Mouse (Mus musculus) CH12.LX (cell line): Measurements from ENCODE around the gene 1810043G02Rik. TPM values are rescaled to one million over a fixed set of nuclear protein-coding genes. Genes with fewer than 3 reads are reported as not detected.

ENCODE experiments used
- DNase-seq: peaks from one replicate; pipeline ENCODE4 v3.0.0-alpha.2; 2013; ENCODE audit errors: extremely low read depth
- H3K27ac ChIP-seq: 2 replicates; pipeline ENCODE4 v1.5.1; 2012; ENCODE audit warnings: low read depth, mild to moderate bottlenecking, control low read depth, moderate library complexity; ENCODE audit not compliant: insufficient read depth
- H3K27me3 ChIP-seq: replicated peaks from 2 replicates; pipeline ENCODE3; 2012; ENCODE audit warnings: inconsistent platforms
- H3K36me3 ChIP-seq, 2 experiments: replicated peaks in 1 of 2; 2 replicates each; pipeline versions ENCODE3 to v1.6.1; 2012; ENCODE audit warnings: inconsistent platforms in 1 of 2, low read length in 1 of 2, mild to moderate bottlenecking in 1 of 2, mixed read lengths in 1 of 2, moderate library complexity in 1 of 2; ENCODE audit not compliant: control insufficient read depth in 1 of 2, insufficient read depth in 1 of 2
- H3K4me1 ChIP-seq, 2 experiments: 2 replicates each; pipeline ENCODE4 v1.6.1; 2012; ENCODE audit warnings: inconsistent platforms in 1 of 2, moderate library complexity in 1 of 2; ENCODE audit not compliant: insufficient read depth in 2 of 2, control insufficient read depth in 1 of 2
- H3K4me2 ChIP-seq: 2 replicates; pipeline ENCODE4 v1.6.1; 2012; ENCODE audit warnings: low read depth, mild to moderate bottlenecking, control low read depth; ENCODE audit not compliant: poor library complexity, insufficient read depth, severe bottlenecking
- H3K4me3 ChIP-seq, 3 experiments: fragments of 150-350 bp in 1 of 3; sonication (generic) in 1 of 3; replicated peaks in 1 of 3; 2 replicates each; pipeline versions ENCODE3 to v1.5.1; 2011 to 2012; ENCODE audit warnings: low read depth in 2 of 3, low read length in 2 of 3, mild to moderate bottlenecking in 2 of 3, moderate library complexity in 2 of 3, control low read depth in 1 of 3, improper control_type of control experiment in 1 of 3, inconsistent platforms in 1 of 3, mixed read lengths in 1 of 3; ENCODE audit not compliant: poor library complexity in 1 of 3
- H3K79me2 ChIP-seq: replicated peaks from 2 replicates; pipeline ENCODE4 v1.6.1; 2012; ENCODE audit warnings: mild to moderate bottlenecking, moderate library complexity; ENCODE audit not compliant: control insufficient read depth, poor library complexity, insufficient read depth, severe bottlenecking; ENCODE audit errors: extremely low read depth
- H3K9ac ChIP-seq: 2 replicates; pipeline ENCODE4 v1.6.1; 2012; ENCODE audit warnings: low read depth, mild to moderate bottlenecking, control low read depth, moderate library complexity; ENCODE audit not compliant: insufficient read depth
- H3K9me3 ChIP-seq: replicated peaks from 2 replicates; pipeline ENCODE3; 2012; ENCODE audit warnings: low read length, inconsistent platforms, mixed read lengths
- BHLHE40 ChIP-seq: IDR thresholded peaks from 2 replicates; pipeline ENCODE4 v1.6.1; 2011; ENCODE audit warnings: mild to moderate bottlenecking, low read depth, low read length, improper control_type of control experiment
- CTCF ChIP-seq, 2 experiments: IDR thresholded peaks in 1 of 2; conservative IDR thresholded peaks in 1 of 2; 2 replicates each; pipeline ENCODE4 v1.5.1; 2011 to 2012; ENCODE audit warnings: low read depth in 2 of 2, low read length in 2 of 2, improper control_type of control experiment in 1 of 2, inconsistent platforms in 1 of 2, mild to moderate bottlenecking in 1 of 2, moderate library complexity in 1 of 2
- ETS1 ChIP-seq: conservative IDR thresholded peaks from 2 replicates; pipeline ENCODE4 v1.6.1; 2012; ENCODE audit warnings: low read depth, mild to moderate bottlenecking, inconsistent platforms, low read length, improper control_type of control experiment, moderate library complexity
- GABPA ChIP-seq: IDR thresholded peaks from 2 replicates; pipeline ENCODE4 v1.6.1; 2012; ENCODE audit warnings: low read depth, low read length, improper control_type of control experiment, inconsistent platforms; ENCODE audit not compliant: insufficient replicate concordance
- HCFC1 ChIP-seq: IDR thresholded peaks from 2 replicates; pipeline ENCODE4 v1.6.1; 2012; ENCODE audit warnings: low read depth, mild to moderate bottlenecking, inconsistent platforms, low read length, improper control_type of control experiment
- IRF4 ChIP-seq: IDR thresholded peaks from 2 replicates; pipeline ENCODE4 v1.6.1; 2014; ENCODE audit warnings: low read depth, mild to moderate bottlenecking, inconsistent platforms, low read length, improper control_type of control experiment
- JUN ChIP-seq: IDR thresholded peaks from 2 replicates; pipeline ENCODE4 v1.6.1; 2011; ENCODE audit warnings: low read depth, mild to moderate bottlenecking, low read length, improper control_type of control experiment, moderate library complexity; ENCODE audit not compliant: insufficient read depth
- MEF2A ChIP-seq: IDR thresholded peaks from 2 replicates; pipeline ENCODE4 v1.6.1; 2014; ENCODE audit warnings: low read depth, mild to moderate bottlenecking, inconsistent platforms, low read length, improper control_type of control experiment, borderline replicate concordance
- MXI1 ChIP-seq: IDR thresholded peaks from 2 replicates; pipeline ENCODE4 v1.6.1; 2011; ENCODE audit warnings: mild to moderate bottlenecking, low read depth, low read length, improper control_type of control experiment
- MYC ChIP-seq: IDR thresholded peaks from 2 replicates; pipeline ENCODE4 v1.6.1; 2011; ENCODE audit warnings: low read depth, mild to moderate bottlenecking, improper control_type of control experiment, low read length
- NELFE ChIP-seq: IDR thresholded peaks from 2 replicates; pipeline ENCODE4 v1.6.1; 2011; ENCODE audit warnings: low read depth, low read length, improper control_type of control experiment
- RAD21 ChIP-seq: IDR thresholded peaks from 2 replicates; pipeline ENCODE4 v1.6.1; 2011; ENCODE audit warnings: low read depth, mild to moderate bottlenecking, low read length, improper control_type of control experiment, moderate library complexity
- SIN3A ChIP-seq: IDR thresholded peaks from 2 replicates; pipeline ENCODE4 v1.6.1; 2012; ENCODE audit warnings: low read length, improper control_type of control experiment, inconsistent platforms
- SMC3 ChIP-seq: IDR thresholded peaks from 2 replicates; pipeline ENCODE4 v1.6.1; 2011; ENCODE audit warnings: low read depth, low read length, improper control_type of control experiment
- TBP ChIP-seq: conservative IDR thresholded peaks from 2 replicates; pipeline ENCODE4 v1.6.1; 2011; ENCODE audit warnings: low read depth, low read length, improper control_type of control experiment
- UBTF ChIP-seq: IDR thresholded peaks from 2 replicates; pipeline ENCODE4 v1.6.1; 2012; ENCODE audit warnings: low read depth, mild to moderate bottlenecking, inconsistent platforms, low read length, improper control_type of control experiment, moderate library complexity
- USF2 ChIP-seq: conservative IDR thresholded peaks from 2 replicates; pipeline ENCODE4 v1.6.1; 2011; ENCODE audit warnings: low read depth, low read length, improper control_type of control experiment
- ZNF384 ChIP-seq: IDR thresholded peaks from 2 replicates; pipeline ENCODE4 v1.6.1; 2012; ENCODE audit warnings: low read depth, low read length, improper control_type of control experiment, inconsistent platforms
- dilution Hi-C: fragments of 300-500 bp; cut with MboI; formaldehyde crosslinking; loops from 2 replicates; pipeline ENCODE4 v1.14.3; 2020; ENCODE audit warnings: low sequenced_read_pairs; ENCODE audit not compliant: extremely low pct_unique_long_range_greater_than_20kb, extremely low pct_ligation_motif_present
- in situ Hi-C: fragments of 300-500 bp; cut with MboI; formaldehyde crosslinking; loops from 3 replicates; pipeline ENCODE4 v1.14.3; 2019; ENCODE audit warnings: low sequenced_read_pairs, low pct_ligation_motif_present, low pct_unique_long_range_greater_than_20kb, mixed read lengths
- polyA plus RNA-seq: library from polyadenylated mRNA; unstranded; fragments of >175 nt; gene quantifications from 2 replicates; pipeline ENCODE4 v1.2.1, GENCODE M21; 2012; ENCODE audit warnings: low read depth; ENCODE audit not compliant: insufficient read length
- total RNA-seq, 2 experiments: library from RNA; depleted of rRNA; stranded (reverse); fragments of 300-350 nt in 1 of 2; fragments of >200 nt in 1 of 2; gene quantifications; 2 replicates each; pipeline ENCODE4 v1.2.3; 2012 to 2014

1810043G02Rik gene
- total and polyA plus RNA-seq, 3 experiments = 3.3 to 6.2 (median 4.1) TPM

GRCm38 (mm10) chr10:77962725-77963124, 15.6 kb upstream of the 1810043G02Rik start:
- peaks cover 3 to 6% of the 10 kb centered on the region in 2 experiments; a peak in 3 of 4 replicates for H3K4me1 ChIP-seq
- H3K36me3 ChIP-seq = no peaks in the 10 kb centered on the region
- dilution Hi-C loops = no loop called here
- no peak overlapping the region; the same call in 1 of the 2 replicates for H3K4me2 ChIP-seq
- H3K27me3 ChIP-seq = peaks cover 58% of the 10 kb centered on the region
- H3K9me3 ChIP-seq = peaks cover 2% of the 10 kb centered on the region
- no peak for DNase-seq
- in situ Hi-C loops = no loop called here
- H3K79me2 ChIP-seq = no peaks in the 10 kb centered on the region
- H3K9ac ChIP-seq = no peak overlapping the region
- H3K27ac ChIP-seq = no peak overlapping the region
- H3K4me3 ChIP-seq = no peak overlapping the region
- TF ChIP-seq RAD21 = no peak
- no peak for TF ChIP-seq ZNF384
- TF ChIP-seq MXI1 = no peak
- no peak for TF ChIP-seq SIN3A
- no peak for TF ChIP-seq CTCF (conservative IDR thresholded peaks at IDR 0.05 in 1 of 2, IDR thresholded peaks at IDR 0.05 in 1 of 2; ENCODE audit: low read depth in 2 of 2, low read length in 2 of 2)
- TF ChIP-seq MEF2A = no peak
- no peak for TF ChIP-seq GABPA
- TF ChIP-seq NELFE = no peak
- no peak for TF ChIP-seq SMC3
- no peak for TF ChIP-seq HCFC1
- no peak for TF ChIP-seq USF2

- Histone ChIP-seq H3K4me1 (peaks cover 3 to 6% of the 10 kb centered on the region in 2 experiments; a peak in 3 of 4 replicates), H3K27ac (no peak overlapping the region), H3K4me3 (no peak overlapping the region), H3K27me3 (peaks cover 67% of the 10 kb centered on the region), H3K79me2 (no peaks in the 10 kb centered on the region), H3K9ac (no peak overlapping the region), H3K9me3 (no peaks in the 10 kb centered on the region), H3K36me3 (no peaks in the 10 kb centered on the region), H3K4me2 (no peak overlapping the region)
- no peak for DNase-seq
- TF ChIP-seq TBP (no peak), UBTF (no peak), MYC (no peak), JUN (no peak), IRF4 (no peak), BHLHE40 (no peak), ETS1 (no peak)
- in situ Hi-C loops = no loop called here
- dilution Hi-C loops = no loop called here
Measured at GRCm38 (mm10) chr10:77963971-77964370, 14.4 kb upstream of the 1810043G02Rik start.
